Mouse (Mus musculus) heart, adult 10 weeks (tissue): ENCODE measurements around the gene Apol8. TPM values are rescaled to one million over a fixed set of nuclear protein-coding genes. Genes with fewer than 3 reads are reported as not detected.

Source experiments
- polyA plus RNA-seq: library from polyadenylated mRNA; stranded (reverse); fragments of 350-450 nt; fragmentation: Illumina TruSeq; extraction: RNeasy Lipid Tissue Mini Kit (QIAGEN cat#74804); gene quantifications from one replicate; pipeline ENCODE4 v1.2.3, GENCODE M21; 2014; ENCODE audit warnings: low read depth, low replicate concordance

Gene Apol8
- not detected for polyA plus RNA-seq

GRCm38 (mm10) chr15:77756848-77757247 lies at the start of gene Apol8:
TSS of gene Apol8 (minus strand) at chr15:77757003.

GRCm38 (mm10) chr15:77728739-77729138 lies 28.1 kb downstream of the Apol8 start, which contains the start of gene Apol9b:
TSS of gene Apol9b (plus strand) at chr15:77729039.

GRCm38 (mm10) chr15:77698656-77699055 lies 58.1 kb downstream of the Apol8 start, which contains the start of gene Apol7e:
TSS of gene Apol7e (plus strand) at chr15:77698857.

Other genes with a start within 250 kb of the Apol8 start
- gene Apol11a, start 248.7 kb downstream of the Apol8 start, polyA plus RNA-seq = not detected
- not detected for gene Apol7c, start 223.7 kb downstream of the Apol8 start, polyA plus RNA-seq
- gene 1700025B11Rik, start 195.1 kb downstream of the Apol8 start, polyA plus RNA-seq = not detected
- 5.3 TPM for gene Apol10b, start 160.9 kb downstream of the Apol8 start, polyA plus RNA-seq
- gene Gm36245, start 157.7 kb downstream of the Apol8 start, polyA plus RNA-seq = not detected
- gene Apol11b, start 113.7 kb downstream of the Apol8 start, polyA plus RNA-seq = 0.39 TPM
- gene Apol7e, start 58.1 kb downstream of the Apol8 start, polyA plus RNA-seq = not detected
- 1.0 TPM for gene Apol9b, start 28.0 kb downstream of the Apol8 start, polyA plus RNA-seq
- gene Myh9, start 85.2 kb upstream of the Apol8 start, polyA plus RNA-seq = 40.0 TPM
- gene Txn2, start 172.0 kb upstream of the Apol8 start, polyA plus RNA-seq = 377 TPM
- gene Foxred2, start 199.7 kb upstream of the Apol8 start, polyA plus RNA-seq = 0.79 TPM
- gene Eif3d, start 213.8 kb upstream of the Apol8 start, polyA plus RNA-seq = 70.0 TPM